10 mouse cellular contexts compared by ENCODE assay signal in the genomic region with DNA sequence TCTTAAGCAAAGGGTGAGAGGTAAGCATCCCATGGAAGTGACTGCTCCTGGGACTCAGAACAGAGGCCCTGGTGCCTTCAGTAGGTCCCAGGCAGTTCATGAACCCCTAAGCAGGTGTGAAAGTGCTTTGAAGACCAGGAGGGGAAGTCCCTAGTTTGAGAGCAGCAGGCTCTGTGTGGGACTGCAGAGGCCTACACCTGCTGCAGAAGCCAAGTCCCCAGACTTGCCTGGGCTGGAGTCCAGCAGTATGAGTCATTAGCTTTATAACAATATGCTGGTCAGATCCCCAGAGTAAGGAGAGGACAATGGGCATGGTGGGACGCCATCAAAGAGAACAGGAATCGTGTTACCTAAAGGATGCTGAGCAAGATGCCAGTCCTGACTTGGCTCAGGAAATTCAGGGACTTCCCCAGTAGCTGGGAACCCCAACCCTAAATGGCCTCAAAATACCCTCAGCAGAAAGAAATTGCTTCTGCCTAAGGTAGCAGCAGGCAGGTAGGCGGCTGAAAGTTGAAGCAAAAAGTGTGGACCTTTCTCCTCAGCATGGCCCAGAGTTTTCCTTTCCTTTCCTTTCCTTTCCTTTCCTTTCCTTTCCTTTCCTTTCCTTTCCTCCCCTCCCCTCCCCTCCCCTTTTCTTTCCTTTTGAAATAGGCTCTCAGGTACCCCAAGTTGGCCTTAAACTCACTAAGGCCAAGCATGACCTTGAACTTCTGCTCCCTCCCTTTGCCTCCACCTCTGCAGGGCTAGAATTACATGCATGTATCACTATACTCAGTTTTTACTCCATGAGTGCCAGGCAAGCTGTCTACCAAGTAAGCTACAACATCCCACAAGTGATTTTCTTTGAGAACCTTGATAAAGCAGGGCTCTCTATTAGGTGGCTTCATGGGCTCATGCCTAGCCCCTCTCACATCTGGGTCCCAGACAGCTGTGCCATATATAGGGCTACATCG. TPM values are rescaled to one million over a fixed set of nuclear protein-coding genes. Genes with fewer than 3 reads are reported as not detected.
DNase-seq lines count a peak whose midpoint lies in the region; ATAC-seq lines count a peak whose summit lies in the region.
"Had no signal": no experiment of that assay in that cellular context is flagged by ENCODE, and none has a peak within 500 bp of the region (broad histone marks: within the 10 kb centered on the region; RNA-seq: fewer than 3 reads in every experiment).

No protein-coding gene starts in this region.

- ATAC-seq in hindbrain, embryonic 11.5 days (ENCODE audit: low FRiP score): no peak

- no peaks in the 10 kb centered on the region for H3K4me1 ChIP-seq in hindbrain, embryonic 11.5 days (replicated peaks; ENCODE audit: control insufficient read depth, insufficient read depth, low read length)
- H3K4me1 ChIP-seq: embryonic facial prominence, embryonic 13.5 days; limb, embryonic 13.5 days had no signal

- no peak overlapping the region for H3K4me2 ChIP-seq in hindbrain, embryonic 11.5 days (replicated peaks; ENCODE audit: low read depth, low read length)
- H3K4me2 ChIP-seq: embryonic facial prominence, embryonic 13.5 days; limb, embryonic 13.5 days had no signal

- H3K4me3 ChIP-seq in hindbrain, embryonic 11.5 days (ENCODE audit: low read depth, low read length): no peak overlapping the region
- H3K4me3 ChIP-seq: embryonic facial prominence, embryonic 13.5 days; limb, embryonic 13.5 days had no signal

- WGBS in hindbrain, embryonic 11.5 days: 73% methylated on average over 4 of the region's 4 CpGs

- H3K27ac ChIP-seq in hindbrain, embryonic 11.5 days (ENCODE audit: low read depth, low read length): no peak overlapping the region
- H3K27ac ChIP-seq: embryonic facial prominence, embryonic 13.5 days; limb, embryonic 13.5 days had no signal

- H3K36me3 ChIP-seq in hindbrain, embryonic 11.5 days (ENCODE audit: control insufficient read depth, insufficient read depth, low read length): no peaks in the 10 kb centered on the region
- H3K36me3 ChIP-seq: embryonic facial prominence, embryonic 13.5 days; limb, embryonic 13.5 days had no signal

- no peak overlapping the region for H3K9ac ChIP-seq in hindbrain, embryonic 11.5 days (ENCODE audit: low read depth, low read length)
- H3K9ac ChIP-seq: embryonic facial prominence, embryonic 13.5 days; limb, embryonic 13.5 days had no signal

- H3K27me3 ChIP-seq in hindbrain, embryonic 11.5 days (ENCODE audit: control insufficient read depth, insufficient read depth, low read length): peaks cover 5% of the 10 kb centered on the region; the same call in 1 of the 2 replicates

- peak; percentile 14 to 67 for DNase-seq in frontal cortex, adult 2 months (ENCODE audit: extremely low spot score in 1 of 2, low spot score in 1 of 2)
- DNase-seq in frontal cortex, postnatal 14 days (ENCODE audit: low spot score in 2 of 2): no peak
- peak; percentile 6 for DNase-seq in urinary bladder, postnatal 25 days (ENCODE audit: low spot score)
- no peak for DNase-seq in urinary bladder, adult 2 months (ENCODE audit: low spot score)
- DNase-seq in kidney, postnatal 10 days: peak; percentile 40
- DNase-seq in thymus, postnatal 4 days: peak; percentile 54
- DNase-seq in hindbrain, embryonic 11.5 days (ENCODE audit: low spot score): no peak
- DNase-seq in layer of hippocampus, adult 9-10 months (ENCODE audit: low spot score): no peak

- H3K9me3 ChIP-seq in hindbrain, embryonic 11.5 days (ENCODE audit: control insufficient read depth, low read length): no peaks in the 10 kb centered on the region
- H3K9me3 ChIP-seq: limb, embryonic 13.5 days had no signal

RNA-seq across cellular contexts. Expression of a gene that starts 4.6 kb away (rescaled TPM):
- polyA plus RNA-seq in frontal cortex, adult 2 months (2012; rRNA removed): 2.7 and 3.2 TPM in 2 replicates
- 0.12 and 0.13 TPM in 2 replicates for polyA plus RNA-seq in urinary bladder, adult 2 months (2012; rRNA removed)
- polyA plus RNA-seq in hindbrain, embryonic 11.5 days (2014; fragmentation: Nextera tagmentation; extraction: Ambion mirVana): 0.18 and 0.32 TPM in 2 replicates

Comparison
In these comparisons a context has a peak if more than half of its experiments do, and no peak if none do; other contexts are left out.
1. DNase-seq: peak in frontal cortex, adult 2 months (2 of 2), urinary bladder, postnatal 25 days (single experiment), kidney, postnatal 10 days (single experiment) and thymus, postnatal 4 days (single experiment); none in frontal cortex, postnatal 14 days (0 of 2), urinary bladder, adult 2 months (single experiment), hindbrain, embryonic 11.5 days (single experiment) and layer of hippocampus, adult 9-10 months (single experiment).